Mouse (Mus musculus) hindbrain, embryonic 14.5 days (tissue): ENCODE results near the gene Med21. TPM values are rescaled to one million over a fixed set of nuclear protein-coding genes. Genes with fewer than 3 reads are reported as not detected.

Source experiments
- ATAC-seq: fragments of 200-750 bp; cut with Nextera tagmentation; 2 replicates; pipeline ENCODE4 v1.8.0; 2017; ENCODE audit warnings: moderate number of reproducible peaks, mild to moderate bottlenecking, moderate TSS enrichment, moderate library complexity; ENCODE audit not compliant: low FRiP score
- DNase-seq: peaks from one replicate; pipeline ENCODE4 v3.0.0-alpha.2; 2015; ENCODE audit warnings: low spot score
- H3K27ac ChIP-seq: fragments of 300-500 bp; sonication (generic); 2 replicates; pipeline ENCODE4 v1.5.1; 2014; ENCODE audit warnings: mild to moderate bottlenecking, moderate library complexity
- H3K27me3 ChIP-seq: fragments of 300-500 bp; sonication (generic); 2 replicates; pipeline ENCODE4 v1.6.1; 2014; ENCODE audit warnings: mild to moderate bottlenecking, low read length, mixed read lengths; ENCODE audit not compliant: control insufficient read depth, insufficient read depth
- H3K36me3 ChIP-seq: fragments of 300-500 bp; sonication (generic); replicated peaks from 2 replicates; pipeline ENCODE4 v1.6.1; 2014; ENCODE audit not compliant: control insufficient read depth, insufficient read depth
- H3K4me1 ChIP-seq: fragments of 300-500 bp; sonication (generic); replicated peaks from 2 replicates; pipeline ENCODE4 v1.6.1; 2014; ENCODE audit warnings: antibody characterized with exemption, low read length, mixed read lengths; ENCODE audit not compliant: control insufficient read depth, insufficient read depth
- H3K4me2 ChIP-seq: fragments of 300-500 bp; sonication (generic); replicated peaks from 2 replicates; pipeline ENCODE4 v1.6.1; 2014; ENCODE audit warnings: mild to moderate bottlenecking, moderate library complexity
- H3K4me3 ChIP-seq: fragments of 300-500 bp; sonication (generic); replicated peaks from 2 replicates; pipeline ENCODE4 v1.5.1; 2014; ENCODE audit warnings: mild to moderate bottlenecking, low read length
- H3K9ac ChIP-seq: fragments of 300-500 bp; sonication (generic); 2 replicates; pipeline ENCODE4 v1.6.1; 2014
- H3K9me3 ChIP-seq: fragments of 300-500 bp; sonication (generic); 2 replicates; pipeline ENCODE4 v1.6.1; 2016; ENCODE audit warnings: low read length; ENCODE audit not compliant: control insufficient read depth
- WGBS: fragments of 180-500 bp; shearing (Covaris S2); extraction: QIAGEN DNeasy Blood & Tissue Kit; methylation state at CpG from one replicate; pipeline ENCODE4 v1.1.7; 2014; 5-methylcytosine and 5-hydroxymethylcytosine counted together
- polyA plus RNA-seq: library from polyadenylated mRNA; unstranded; fragments of >200 nt; fragmentation: Nextera tagmentation; extraction: Ambion mirVana; gene quantifications from 2 replicates; pipeline ENCODE4 v1.2.1, GENCODE M21; 2014

The Med21 gene
- 108 and 112 TPM in 2 replicates for polyA plus RNA-seq

GRCm38 (mm10) chr6:146642276-146643183 lies at the start of gene Med21, which contains the start of gene Tm7sf3:
Gene Med21 (plus strand): TSS chr6:146642547.
Gene Tm7sf3 (minus strand): TSS chr6:146642824.
- Histone ChIP-seq H3K27me3 (no peaks in the 10 kb centered on the region), H3K36me3 (no peaks in the 10 kb centered on the region), H3K9ac (peak within 1 kb of the TSS; percentile 63), H3K4me1 (peaks cover 9% of the 10 kb centered on the region), H3K27ac (peak within 1 kb of the TSS; percentile 66), H3K4me2 (peak within 1 kb of the TSS; percentile 76), H3K9me3 (no peaks in the 10 kb centered on the region), H3K4me3 (peak within 1 kb of the TSS; percentile 60)
- ATAC-seq = peak; percentile 98
- WGBS = under 1% methylated on average over 60 of the region's 60 CpGs
- peak; percentile 98 for DNase-seq

GRCm38 (mm10) chr6:146602601-146603000 lies 39.7 kb upstream of the Med21 start:
- Histone ChIP-seq H3K9ac (no peak overlapping the region), H3K27ac (no peak overlapping the region), H3K9me3 (no peaks in the 10 kb centered on the region), H3K4me2 (no peak overlapping the region), H3K4me3 (no peak overlapping the region), H3K36me3 (peaks cover 90% of the 10 kb centered on the region), H3K4me1 (no peaks in the 10 kb centered on the region), H3K27me3 (no peaks in the 10 kb centered on the region)
- WGBS = 90% methylated on average over 4 of the region's 4 CpGs
- no peak for ATAC-seq
- DNase-seq = no peak

DNA sequence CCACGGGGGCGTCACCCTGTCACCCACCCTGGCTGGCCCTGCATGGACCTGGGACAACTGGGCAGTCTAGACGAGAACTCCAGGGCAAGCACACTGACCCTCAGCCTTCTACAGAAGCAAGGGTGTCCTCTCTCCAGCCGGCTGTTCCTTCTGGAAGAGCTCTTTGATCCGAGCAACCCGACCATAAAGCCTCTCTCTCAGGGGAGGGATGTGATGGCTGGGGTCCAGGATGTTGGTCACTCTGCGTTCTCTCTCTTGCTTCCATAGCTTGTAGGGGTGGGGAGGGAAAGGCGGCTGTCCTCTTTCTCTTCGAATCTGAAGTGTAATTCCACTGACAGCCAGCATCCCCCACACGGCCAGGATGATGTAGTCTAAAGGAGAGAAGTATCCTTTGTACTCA lies 38.7 kb upstream of the Med21 start:
- DNase-seq = no peak
- Histone ChIP-seq H3K36me3 (peaks cover 90% of the 10 kb centered on the region), H3K4me1 (no peaks in the 10 kb centered on the region)

DNA sequence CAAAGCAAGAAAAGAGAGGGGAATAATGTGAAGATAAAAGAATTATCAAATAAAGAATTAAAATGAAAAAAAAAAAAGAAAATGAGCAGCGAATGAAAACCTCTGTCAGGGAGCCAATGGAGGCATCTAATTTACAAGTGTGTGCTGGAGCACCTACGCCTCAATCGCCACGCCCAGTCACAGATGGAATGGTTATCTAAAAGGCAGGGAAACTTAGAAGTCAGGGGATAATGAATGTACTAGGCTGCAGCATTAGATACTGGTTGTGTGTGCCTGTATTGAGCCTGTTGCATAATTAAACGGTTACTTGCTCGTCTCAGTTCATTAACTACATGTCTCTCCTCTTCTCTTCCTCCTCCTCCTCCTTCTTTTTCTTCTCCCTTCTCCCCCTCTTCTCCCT lies 31.0 kb upstream of the Med21 start:
- Histone ChIP-seq H3K27ac (no peak overlapping the region), H3K9me3 (no peaks in the 10 kb centered on the region), H3K4me1 (no peaks in the 10 kb centered on the region), H3K4me3 (no peak overlapping the region), H3K4me2 (no peak overlapping the region), H3K36me3 (peaks cover 80% of the 10 kb centered on the region), H3K9ac (no peak overlapping the region), H3K27me3 (no peaks in the 10 kb centered on the region)
- WGBS = 94% methylated on average over 6 of the region's 6 CpGs
- DNase-seq (no peak), ATAC-seq (no peak)

More for the DNA sequence above, 38.7 kb upstream of the Med21 start:
- 81% methylated on average over 10 of the region's 10 CpGs for WGBS
- no peak overlapping the region for H3K9ac ChIP-seq
- H3K27me3 ChIP-seq = no peaks in the 10 kb centered on the region
- no peaks in the 10 kb centered on the region for H3K9me3 ChIP-seq
- no peak overlapping the region for H3K4me2 ChIP-seq
- no peak overlapping the region for H3K4me3 ChIP-seq
- ATAC-seq = no peak
- no peak overlapping the region for H3K27ac ChIP-seq

- H3K36me3 ChIP-seq = peaks cover 81% of the 10 kb centered on the region
- no peak for ATAC-seq
- H3K27ac ChIP-seq = no peak overlapping the region
- H3K4me3 ChIP-seq = no peak overlapping the region
- H3K9me3 ChIP-seq = no peaks in the 10 kb centered on the region
- DNase-seq = no peak
- no peak overlapping the region for H3K9ac ChIP-seq
- 94% methylated on average over 7 of the region's 7 CpGs for WGBS
- H3K27me3 ChIP-seq = no peaks in the 10 kb centered on the region
- no peaks in the 10 kb centered on the region for H3K4me1 ChIP-seq
- H3K4me2 ChIP-seq = no peak overlapping the region
These were observed 30.4 kb upstream of the Med21 start for GRCm38 (mm10) chr6:146611897-146612296.

- Histone ChIP-seq H3K4me3 (no peak overlapping the region), H3K9ac (no peak overlapping the region), H3K36me3 (peaks cover 81% of the 10 kb centered on the region), H3K4me2 (no peak overlapping the region), H3K27ac (no peak overlapping the region), H3K27me3 (no peaks in the 10 kb centered on the region), H3K9me3 (no peaks in the 10 kb centered on the region), H3K4me1 (no peaks in the 10 kb centered on the region)
- no peak for ATAC-seq
- no peak for DNase-seq
- 92% methylated on average over 5 of the region's 5 CpGs for WGBS
These were observed 29.6 kb upstream of the Med21 start for GRCm38 (mm10) chr6:146612736-146613135.

GRCm38 (mm10) chr6:146613907-146614306 lies 28.4 kb upstream of the Med21 start:
- no peaks in the 10 kb centered on the region for H3K9me3 ChIP-seq
- H3K27ac ChIP-seq = no peak overlapping the region
- no peak overlapping the region for H3K4me3 ChIP-seq
- DNase-seq (no peak), ATAC-seq (no peak)
- no peaks in the 10 kb centered on the region for H3K4me1 ChIP-seq
- 91% methylated on average over 5 of the region's 5 CpGs for WGBS
- H3K27me3 ChIP-seq = no peaks in the 10 kb centered on the region
- H3K36me3 ChIP-seq = peaks cover 83% of the 10 kb centered on the region
- no peak overlapping the region for H3K9ac ChIP-seq
- H3K4me2 ChIP-seq = no peak overlapping the region

- H3K27me3 ChIP-seq = no peaks in the 10 kb centered on the region
- H3K36me3 ChIP-seq = peaks cover 78% of the 10 kb centered on the region
- DNase-seq (no peak), ATAC-seq (no peak)
- no peak overlapping the region for H3K4me2 ChIP-seq
- H3K4me3 ChIP-seq = no peak overlapping the region
- no peak overlapping the region for H3K27ac ChIP-seq
- no peaks in the 10 kb centered on the region for H3K9me3 ChIP-seq
- WGBS = 95% methylated on average over 5 of the region's 5 CpGs
- H3K9ac ChIP-seq = no peak overlapping the region
- H3K4me1 ChIP-seq = no peaks in the 10 kb centered on the region
These were observed 27.8 kb upstream of the Med21 start for GRCm38 (mm10) chr6:146614541-146614940.

DNA sequence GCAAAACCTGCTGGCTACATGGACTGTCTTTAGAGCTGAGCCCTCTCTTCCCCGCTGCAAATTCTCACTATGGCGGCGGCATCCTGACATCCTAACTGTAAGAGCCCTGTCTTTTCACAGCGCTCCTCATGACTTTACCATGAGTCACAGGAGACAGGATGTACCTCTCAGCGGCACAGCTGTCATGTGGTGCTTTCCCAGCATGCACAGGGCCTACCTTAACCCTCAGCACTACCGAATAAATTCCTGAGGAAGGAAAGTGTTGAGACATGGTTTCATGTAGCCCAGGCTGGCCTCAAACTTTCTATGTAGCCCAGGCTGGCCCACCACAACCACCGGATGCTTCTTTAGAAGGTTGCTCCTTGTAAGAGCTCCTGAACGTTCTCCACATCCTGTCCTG lies 26.5 kb upstream of the Med21 start:
- 96% methylated on average over 8 of the region's 8 CpGs for WGBS

More for the DNA sequence above, 26.5 kb upstream of the Med21 start:
- Histone ChIP-seq H3K27ac (no peak overlapping the region), H3K27me3 (no peaks in the 10 kb centered on the region), H3K4me1 (no peaks in the 10 kb centered on the region), H3K9me3 (no peaks in the 10 kb centered on the region), H3K9ac (no peak overlapping the region), H3K4me3 (no peak overlapping the region), H3K4me2 (no peak overlapping the region), H3K36me3 (peaks cover 76% of the 10 kb centered on the region)
- DNase-seq = no peak
- ATAC-seq = no peak
